Mouse (Mus musculus) C2C12 (cell line): ENCODE measurements around the gene Tomm34.

Experiments used
- CTCF ChIP-seq: IDR thresholded peaks from one replicate; pipeline ENCODE4 v1.5.1; 2011; ENCODE audit not compliant: control insufficient read depth, insufficient read depth, insufficient read length
- USF1 ChIP-seq: IDR thresholded peaks from one replicate; pipeline ENCODE4 v1.6.1; 2011; ENCODE audit warnings: low read depth, mild to moderate bottlenecking, control low read depth, moderate library complexity

- no peak for TF ChIP-seq CTCF
- no peak for TF ChIP-seq USF1
These were observed 31.0 kb upstream of the Tomm34 start for GRCm38 (mm10) chr2:164101936-164102335.
